Mouse (Mus musculus) liver, postnatal 0 days (tissue): Measurements from ENCODE around the gene Sorbs1. TPM values are rescaled to one million over a fixed set of nuclear protein-coding genes. Genes with fewer than 3 reads are reported as not detected.
"Not testable (repeated sequence)": the region's sequence is repeated elsewhere in the genome, so short reads cannot be mapped to it uniquely, and the experiment has no call there.

Experiments
- ATAC-seq: fragments of 200-750 bp; cut with Nextera tagmentation; 2 replicates; pipeline ENCODE4 v1.8.0; 2017; ENCODE audit warnings: mild to moderate bottlenecking, moderate library complexity
- DNase-seq: peaks from one replicate; pipeline ENCODE4 v3.0.0-alpha.2; 2016
- H3K27ac ChIP-seq: fragments of 300-500 bp; sonication (generic); 2 replicates; pipeline ENCODE4 v1.5.1; 2014; ENCODE audit warnings: antibody characterized with exemption, moderate library complexity, mild to moderate bottlenecking, low read depth
- H3K27me3 ChIP-seq: fragments of 300-500 bp; sonication (generic); 2 replicates; pipeline ENCODE4 v1.6.1; 2014; ENCODE audit warnings: low read length, control low read depth, mixed read lengths; ENCODE audit not compliant: insufficient read depth
- H3K36me3 ChIP-seq: fragments of 300-500 bp; sonication (generic); replicated peaks from 2 replicates; pipeline ENCODE4 v1.6.1; 2014; ENCODE audit warnings: mild to moderate bottlenecking, control low read depth, low read length, moderate library complexity, mixed read lengths; ENCODE audit not compliant: insufficient read depth
- H3K4me1 ChIP-seq: fragments of 300-500 bp; sonication (generic); 2 replicates; pipeline ENCODE4 v1.6.1; 2014; ENCODE audit warnings: antibody characterized with exemption, mild to moderate bottlenecking, control low read depth; ENCODE audit not compliant: insufficient read depth
- H3K4me2 ChIP-seq: fragments of 300-500 bp; sonication (generic); 2 replicates; pipeline ENCODE4 v1.6.1; 2014; ENCODE audit warnings: low read depth, mild to moderate bottlenecking, low read length, moderate library complexity, mixed read lengths
- H3K4me3 ChIP-seq: fragments of 300-500 bp; sonication (generic); 2 replicates; pipeline ENCODE4 v1.5.1; 2014; ENCODE audit warnings: low read depth, low read length
- H3K9ac ChIP-seq: fragments of 300-500 bp; sonication (generic); replicated peaks from 2 replicates; pipeline ENCODE4 v1.6.1; 2014; ENCODE audit warnings: mild to moderate bottlenecking, moderate library complexity
- H3K9me3 ChIP-seq: fragments of 300-500 bp; sonication (generic); 2 replicates; pipeline ENCODE4 v1.6.1; 2016; ENCODE audit warnings: mild to moderate bottlenecking, control low read depth, low read length, mixed read lengths
- CTCF ChIP-seq: sonication (generic); IDR thresholded peaks from 2 replicates; pipeline ENCODE4 v1.5.1; 2016; ENCODE audit warnings: antibody characterized with exemption, low read depth
- EP300 ChIP-seq: IDR thresholded peaks from 2 replicates; pipeline ENCODE4 v1.6.1; 2016; ENCODE audit warnings: antibody characterized with exemption, low read depth, mild to moderate bottlenecking
- WGBS: fragments of 180-500 bp; shearing (Covaris S2); extraction: QIAGEN DNeasy Blood & Tissue Kit; methylation state at CpG from one replicate; pipeline ENCODE4 v1.1.7; 2014; ENCODE audit not compliant: insufficient replicate concordance; 5-methylcytosine and 5-hydroxymethylcytosine counted together
- polyA plus RNA-seq: library from polyadenylated mRNA; unstranded; fragments of >200 nt; fragmentation: Nextera tagmentation; extraction: Ambion mirVana; gene quantifications from 2 replicates; pipeline ENCODE4 v1.2.1, GENCODE M21; 2015

The Sorbs1 gene
- polyA plus RNA-seq = 28.2 and 30.4 TPM in 2 replicates

GRCm38 (mm10) chr19:40513632-40514078 is at the start of gene Sorbs1:
Gene Sorbs1 (minus strand): TSS chr19:40513779.
- peaks cover 19% of the 10 kb centered on the region for H3K4me1 ChIP-seq
- whole genome bisulfite sequencing = under 1% methylated on average over 50 of the region's 51 CpGs
- H3K9ac ChIP-seq = peak within 1 kb of the TSS; percentile 94
- peak within 1 kb of the TSS; percentile 94 for H3K27ac ChIP-seq
- peak; percentile 99 for ATAC-seq
- H3K4me2 ChIP-seq = peak within 1 kb of the TSS; percentile 93
- H3K4me3 ChIP-seq = peak within 1 kb of the TSS; percentile 91
- TF ChIP-seq CTCF (no peak), EP300 (no peak; the same call in 1 of the 2 replicates)
- no peaks in the 10 kb centered on the region for H3K36me3 ChIP-seq
- no peaks in the 10 kb centered on the region for H3K27me3 ChIP-seq
- H3K9me3 ChIP-seq = no peaks in the 10 kb centered on the region
- peak; percentile 98 for DNase-seq

- DNase-seq, H3K9ac ChIP-seq, H3K9me3 ChIP-seq, H3K4me2 ChIP-seq, H3K4me1 ChIP-seq, H3K27me3 ChIP-seq, H3K4me3 ChIP-seq, H3K27ac ChIP-seq: not testable (repeated sequence)
- H3K36me3 ChIP-seq = peaks cover 49% of the 10 kb centered on the region
- peak; percentile 47; the same call in 1 of the 2 replicates for ATAC-seq
- WGBS = 73% methylated on average over 12 of the region's 31 CpGs
These were observed 47.9 kb upstream of the Sorbs1 start for GRCm38 (mm10) chr19:40561521-40561920.

GRCm38 (mm10) chr19:40556029-40556428 is 42.5 kb upstream of the Sorbs1 start:
- peaks cover 8% of the 10 kb centered on the region; the same call in 1 of the 2 replicates for H3K4me1 ChIP-seq
- no peak overlapping the region for H3K4me3 ChIP-seq
- ATAC-seq = no peak
- peaks cover 36% of the 10 kb centered on the region for H3K36me3 ChIP-seq
- H3K27ac ChIP-seq = no peak overlapping the region
- no peaks in the 10 kb centered on the region for H3K27me3 ChIP-seq
- no peaks in the 10 kb centered on the region for H3K9me3 ChIP-seq
- WGBS = 94% methylated on average over 7 of the region's 7 CpGs
- H3K9ac ChIP-seq = no peak overlapping the region
- no peak for DNase-seq
- TF ChIP-seq EP300 (no peak), CTCF (no peak)
- no peak overlapping the region for H3K4me2 ChIP-seq

- WGBS = 86% methylated on average over 8 of the region's 8 CpGs
- DNase-seq = no peak
- no peak overlapping the region for H3K4me2 ChIP-seq
- no peak for TF ChIP-seq CTCF
- no peak for TF ChIP-seq EP300
- no peaks in the 10 kb centered on the region for H3K27me3 ChIP-seq
- H3K9me3 ChIP-seq = no peaks in the 10 kb centered on the region
- ATAC-seq = no peak
- H3K9ac ChIP-seq = no peak overlapping the region
- peaks cover 8% of the 10 kb centered on the region; the same call in 1 of the 2 replicates for H3K4me1 ChIP-seq
- peaks cover 43% of the 10 kb centered on the region for H3K36me3 ChIP-seq
- H3K4me3 ChIP-seq = no peak overlapping the region
- H3K27ac ChIP-seq = no peak overlapping the region
These were observed 41.6 kb upstream of the Sorbs1 start for GRCm38 (mm10) chr19:40555136-40555535.

- H3K4me1 ChIP-seq = peaks cover 8% of the 10 kb centered on the region; the same call in 1 of the 2 replicates
- ATAC-seq (no peak), DNase-seq (no peak)
- no peak overlapping the region for H3K4me3 ChIP-seq
- no peaks in the 10 kb centered on the region for H3K27me3 ChIP-seq
- H3K9me3 ChIP-seq = no peaks in the 10 kb centered on the region
- H3K36me3 ChIP-seq = peaks cover 43% of the 10 kb centered on the region
- 83% methylated on average over 11 of the region's 11 CpGs for WGBS
- no peak overlapping the region for H3K4me2 ChIP-seq
- no peak overlapping the region for H3K9ac ChIP-seq
- TF ChIP-seq CTCF (no peak), EP300 (no peak)
- H3K27ac ChIP-seq = no peak overlapping the region
These were observed 40.8 kb upstream of the Sorbs1 start for GRCm38 (mm10) chr19:40554343-40554742.

GRCm38 (mm10) chr19:40553849-40554248 is 40.3 kb upstream of the Sorbs1 start:
- ATAC-seq = no peak
- Histone ChIP-seq H3K36me3 (peaks cover 43% of the 10 kb centered on the region), H3K27ac (peak overlapping the region; percentile 62), H3K4me2 (no peak overlapping the region), H3K9ac (no peak overlapping the region), H3K4me3 (no peak overlapping the region), H3K4me1 (peaks cover 8% of the 10 kb centered on the region; the same call in 1 of the 2 replicates), H3K27me3 (no peaks in the 10 kb centered on the region), H3K9me3 (no peaks in the 10 kb centered on the region)
- no peak for DNase-seq
- TF ChIP-seq EP300 (no peak), CTCF (no peak)
- WGBS = 81% methylated on average over 6 of the region's 6 CpGs
